Mouse (Mus musculus) lung, postnatal 0 days (tissue): ENCODE results near the gene Pfdn4.

Experiments
- CTCF ChIP-seq: IDR thresholded peaks from 2 replicates; pipeline ENCODE4 v1.5.1; 2016; ENCODE audit warnings: antibody characterized with exemption, mild to moderate bottlenecking
- EP300 ChIP-seq: IDR thresholded peaks from 2 replicates; pipeline ENCODE4 v1.6.1; 2016; ENCODE audit warnings: antibody characterized with exemption, mild to moderate bottlenecking, control low read depth

DNA sequence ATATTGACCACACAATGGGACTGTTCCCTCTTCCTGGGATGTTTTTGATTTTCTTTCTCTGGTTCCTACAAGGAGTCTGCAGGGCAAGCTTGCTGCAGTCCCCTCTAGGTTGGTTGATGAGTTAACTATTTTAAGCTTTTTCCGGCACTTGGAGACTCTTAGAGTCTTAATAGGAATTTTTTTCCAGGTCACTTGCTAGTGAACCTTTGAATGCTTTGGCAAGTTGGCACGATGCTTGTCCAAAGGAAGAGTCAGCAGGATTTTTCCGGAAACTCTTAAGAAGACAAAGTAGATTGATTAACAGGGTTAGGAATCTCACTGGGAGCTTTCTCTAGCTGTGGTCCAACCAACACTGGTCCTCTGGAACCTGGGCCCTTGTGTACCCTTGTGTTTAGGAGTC, 21.1 kb upstream of the Pfdn4 start:
- no peak for TF ChIP-seq CTCF
- TF ChIP-seq EP300, result no peak
